Mouse (Mus musculus) heart, embryonic 14.5 days (tissue): ENCODE data around the gene Rhob. TPM values are rescaled to one million over a fixed set of nuclear protein-coding genes. Genes with fewer than 3 reads are reported as not detected.
A peak's percentile ranks its signal among the peaks of the same experiment; 100 is the strongest.

Experiments used
- ATAC-seq: fragments of 200-750 bp; cut with Nextera tagmentation; 2 replicates; pipeline ENCODE4 v1.8.0; 2017; ENCODE audit warnings: low read depth, moderate TSS enrichment; ENCODE audit not compliant: insufficient number of reproducible peaks, insufficient read depth, low FRiP score
- H3K27ac ChIP-seq, 2 experiments: fragments of 200-500 bp in 1 of 2; fragments of 300-500 bp in 1 of 2; sonication (generic) in 1 of 2; replicated peaks in 1 of 2; 2 replicates each; pipeline ENCODE4 v1.5.1; 2012 to 2014; ENCODE audit warnings: low read depth in 2 of 2, low read length in 2 of 2, control low read depth in 1 of 2, mild to moderate bottlenecking in 1 of 2, mixed read lengths in 1 of 2; ENCODE audit not compliant: control insufficient read depth in 1 of 2, insufficient read depth in 1 of 2
- H3K27me3 ChIP-seq: fragments of 300-500 bp; sonication (generic); 2 replicates; pipeline ENCODE4 v1.6.1; 2014; ENCODE audit warnings: mild to moderate bottlenecking, low read length, control low read depth; ENCODE audit not compliant: control insufficient read depth, insufficient read depth
- H3K36me3 ChIP-seq: fragments of 300-500 bp; sonication (generic); 2 replicates; pipeline ENCODE4 v1.6.1; 2014; ENCODE audit warnings: mild to moderate bottlenecking, control low read depth, low read length, mixed read lengths; ENCODE audit not compliant: control insufficient read depth, insufficient read depth
- H3K4me1 ChIP-seq, 2 experiments: fragments of 200-500 bp in 1 of 2; fragments of 300-500 bp in 1 of 2; sonication (generic) in 1 of 2; 2 replicates each; pipeline ENCODE4 v1.6.1; 2012 to 2014; ENCODE audit warnings: low read length in 2 of 2, control low read depth in 1 of 2, mixed read lengths in 1 of 2; ENCODE audit not compliant: control insufficient read depth in 2 of 2, insufficient read depth in 2 of 2
- H3K4me2 ChIP-seq: fragments of 300-500 bp; sonication (generic); 2 replicates; pipeline ENCODE4 v1.6.1; 2014; ENCODE audit warnings: mild to moderate bottlenecking, low read length
- H3K4me3 ChIP-seq, 2 experiments: fragments of 200-500 bp in 1 of 2; fragments of 300-500 bp in 1 of 2; sonication (generic) in 1 of 2; 2 replicates each; pipeline ENCODE4 v1.5.1; 2012 to 2014; ENCODE audit warnings: low read length in 2 of 2, mild to moderate bottlenecking in 2 of 2, control low read depth in 1 of 2, low read depth in 1 of 2, moderate library complexity in 1 of 2; ENCODE audit not compliant: control insufficient read depth in 1 of 2, insufficient read depth in 1 of 2
- H3K9ac ChIP-seq: fragments of 300-500 bp; sonication (generic); 2 replicates; pipeline ENCODE4 v1.6.1; 2014; ENCODE audit warnings: mild to moderate bottlenecking, low read length
- H3K9me3 ChIP-seq: fragments of 300-500 bp; sonication (generic); 2 replicates; pipeline ENCODE4 v1.6.1; 2016; ENCODE audit warnings: low read length, control low read depth; ENCODE audit not compliant: control insufficient read depth
- WGBS: fragments of 180-500 bp; shearing (Covaris S2); extraction: QIAGEN DNeasy Blood & Tissue Kit; methylation state at CpG from one replicate; pipeline ENCODE4 v1.1.7; 2014; 5-methylcytosine and 5-hydroxymethylcytosine counted together
- polyA plus RNA-seq: library from polyadenylated mRNA; unstranded; fragments of >200 nt; fragmentation: Nextera tagmentation; extraction: Ambion mirVana; gene quantifications from 2 replicates; pipeline ENCODE4 v1.2.1, GENCODE M21; 2014

Gene Rhob
- polyA plus RNA-seq, 1 experiment from 2014 or later, result 56.1 TPM

DNA sequence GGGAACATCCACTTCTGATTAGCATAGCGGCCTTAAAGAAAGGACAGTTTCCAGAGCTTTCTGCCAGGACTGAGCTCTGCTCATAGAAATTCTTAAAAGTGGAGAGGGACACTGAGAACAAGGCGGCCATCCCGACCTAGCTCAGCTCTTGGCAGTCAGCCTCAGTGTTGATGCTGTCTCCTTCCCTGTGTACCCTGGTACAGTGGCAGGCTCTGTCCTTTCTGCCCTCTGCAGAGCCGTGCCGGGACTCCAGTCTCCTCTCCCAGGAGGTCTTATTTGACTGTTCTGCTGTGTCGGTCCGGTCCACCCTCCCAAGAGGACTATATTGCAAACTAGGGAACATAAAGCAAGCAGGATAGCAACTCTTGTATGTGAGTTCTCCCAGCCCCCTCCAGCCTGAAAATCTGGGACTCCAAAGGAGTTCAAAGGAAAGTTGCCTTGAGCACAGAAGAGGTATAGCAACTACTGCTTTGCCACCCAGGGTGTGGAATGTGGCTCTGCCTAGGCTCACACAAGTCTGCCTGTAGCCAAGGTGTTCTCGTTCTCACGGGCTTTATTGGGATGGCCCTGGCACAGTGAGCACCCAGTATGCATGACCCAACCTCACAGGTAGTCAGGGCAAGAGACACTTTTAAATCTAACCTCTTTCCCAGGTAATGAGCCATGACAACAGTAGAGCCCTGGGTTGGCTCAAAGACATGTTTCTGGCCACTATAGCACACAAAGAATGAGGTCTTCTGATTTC lies 36.6 kb upstream of the Rhob start:
- no peaks in the 10 kb centered on the region for H3K9me3 ChIP-seq
- no peaks in the 10 kb centered on the region for H3K36me3 ChIP-seq
- ATAC-seq, result no peak
- H3K4me2 ChIP-seq, result no peak overlapping the region
- WGBS, result 62% methylated on average over 9 of the region's 9 CpGs
- H3K9ac ChIP-seq, result no peak overlapping the region
- H3K27ac ChIP-seq, result no peak overlapping the region
- no peak overlapping the region for H3K4me3 ChIP-seq
- H3K4me1 ChIP-seq, result no peaks in the 10 kb centered on the region; a peak in 2 of 4 replicates
- H3K27me3 ChIP-seq, result no peaks in the 10 kb centered on the region

GRCm38 (mm10) chr12:8535596-8535995 lies 35.8 kb upstream of the Rhob start:
- H3K4me1 ChIP-seq, result no peaks in the 10 kb centered on the region; a peak in 2 of 4 replicates
- WGBS, result 75% methylated on average over 7 of the region's 7 CpGs
- H3K4me2 ChIP-seq, result no peak overlapping the region
- no peak overlapping the region for H3K4me3 ChIP-seq
- H3K36me3 ChIP-seq, result no peaks in the 10 kb centered on the region
- 0 out of 2 replicates have a peak, but pooled peaks have one; percentile 29 for ATAC-seq
- no peak overlapping the region for H3K27ac ChIP-seq
- H3K27me3 ChIP-seq, result no peaks in the 10 kb centered on the region
- H3K9ac ChIP-seq, result no peak overlapping the region
- H3K9me3 ChIP-seq, result no peaks in the 10 kb centered on the region

- no peaks in the 10 kb centered on the region for H3K9me3 ChIP-seq
- no peak overlapping the region for H3K4me2 ChIP-seq
- H3K9ac ChIP-seq, result no peak overlapping the region
- no peak for ATAC-seq
- no peaks in the 10 kb centered on the region for H3K27me3 ChIP-seq
- no peaks in the 10 kb centered on the region; a peak in 2 of 4 replicates for H3K4me1 ChIP-seq
- WGBS, result 28% methylated on average over 1 of the region's 1 CpGs
- H3K36me3 ChIP-seq, result no peaks in the 10 kb centered on the region
- H3K4me3 ChIP-seq, result no peak overlapping the region
- no peak overlapping the region for H3K27ac ChIP-seq
Observed at GRCm38 (mm10) chr12:8534915-8535314, 35.1 kb upstream of the Rhob start.

DNA sequence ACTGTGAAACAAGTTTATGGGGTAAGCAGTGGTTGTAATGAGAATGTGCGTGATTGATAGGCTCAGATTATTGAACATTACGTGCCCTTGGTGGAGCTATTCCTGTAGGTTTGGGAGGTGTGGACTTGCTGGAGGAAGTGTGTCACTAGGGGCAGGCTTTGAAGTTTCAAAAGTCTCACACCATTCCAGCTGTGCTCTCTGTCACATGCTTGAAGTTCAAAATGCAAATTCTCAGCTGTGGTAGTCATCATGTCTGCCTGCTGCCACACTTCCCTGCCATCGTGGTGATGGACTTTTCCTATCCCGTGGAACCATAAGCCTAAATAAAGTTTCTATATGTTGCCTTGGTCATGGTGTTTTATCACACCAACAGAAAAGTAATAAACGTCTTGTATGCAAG lies 28.0 kb upstream of the Rhob start:
- Histone ChIP-seq H3K27me3 (no peaks in the 10 kb centered on the region), H3K4me2 (no peak overlapping the region), H3K27ac (no peak overlapping the region), H3K4me1 (peaks cover 1% of the 10 kb centered on the region in 2 experiments), H3K4me3 (no peak overlapping the region), H3K9me3 (no peaks in the 10 kb centered on the region), H3K36me3 (no peaks in the 10 kb centered on the region), H3K9ac (no peak overlapping the region)
- no peak for ATAC-seq
- 67% methylated on average over 5 of the region's 5 CpGs for WGBS

DNA sequence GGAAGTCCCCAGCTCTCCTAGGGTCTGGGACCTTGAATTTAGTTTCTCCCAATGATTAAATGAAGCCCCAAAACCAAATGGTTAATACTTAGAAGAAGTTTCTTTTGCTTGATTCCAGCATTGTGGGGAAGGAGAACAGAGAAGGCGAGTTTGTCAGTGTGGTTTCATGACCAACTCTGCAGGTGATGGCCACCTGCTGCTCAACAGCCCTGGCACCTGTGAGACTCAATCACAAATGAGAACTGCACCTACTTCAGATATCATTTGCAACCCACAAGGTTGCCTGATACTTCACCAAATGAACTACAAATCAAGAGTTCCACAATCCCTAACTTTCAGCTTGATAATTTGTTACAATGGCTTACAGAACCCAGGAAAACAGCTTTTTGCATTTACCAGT lies 27.4 kb upstream of the Rhob start:
- Histone ChIP-seq H3K4me2 (no peak overlapping the region), H3K9ac (no peak overlapping the region), H3K9me3 (no peaks in the 10 kb centered on the region), H3K4me3 (no peak overlapping the region), H3K27ac (no peak overlapping the region), H3K36me3 (no peaks in the 10 kb centered on the region), H3K4me1 (peaks cover 7% of the 10 kb centered on the region in 2 experiments), H3K27me3 (no peaks in the 10 kb centered on the region)
- ATAC-seq, result no peak
- 83% methylated on average over 1 of the region's 1 CpGs for WGBS

GRCm38 (mm10) chr12:8524062-8524461 lies 24.3 kb upstream of the Rhob start:
- Histone ChIP-seq H3K36me3 (no peaks in the 10 kb centered on the region), H3K27me3 (no peaks in the 10 kb centered on the region), H3K4me2 (no peak overlapping the region), H3K9ac (no peak overlapping the region), H3K4me1 (peaks cover 28 to 38% of the 10 kb centered on the region in 2 experiments), H3K27ac (no peak overlapping the region), H3K9me3 (no peaks in the 10 kb centered on the region), H3K4me3 (no peak overlapping the region)
- ATAC-seq, result no peak
- 68% methylated on average over 5 of the region's 5 CpGs for WGBS

DNA sequence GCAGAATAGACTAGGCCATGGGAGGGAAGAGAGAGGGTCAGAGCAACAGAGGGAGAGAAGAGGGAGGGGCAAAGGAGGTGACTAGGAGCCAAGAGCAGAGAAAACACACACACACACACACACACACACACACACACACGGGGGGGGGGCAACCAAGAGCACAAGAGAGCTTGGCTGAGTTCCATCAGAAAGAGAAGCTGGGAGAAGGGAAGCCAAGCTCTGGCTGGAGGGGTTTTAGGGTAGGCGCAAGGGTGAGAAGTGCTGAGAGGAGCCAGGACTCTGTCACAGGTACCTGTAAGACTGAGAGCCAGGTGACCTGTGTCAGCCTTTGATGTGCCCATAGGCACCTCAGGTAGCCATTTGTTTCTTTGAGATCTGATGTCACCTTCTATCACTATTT lies 22.9 kb upstream of the Rhob start:
- H3K27me3 ChIP-seq, result no peaks in the 10 kb centered on the region
- ATAC-seq, result no peak
- WGBS, result 57% methylated on average over 2 of the region's 2 CpGs
- peaks cover 30 to 40% of the 10 kb centered on the region in 2 experiments for H3K4me1 ChIP-seq
- no peak overlapping the region for H3K4me3 ChIP-seq
- no peak overlapping the region for H3K4me2 ChIP-seq
- no peaks in the 10 kb centered on the region for H3K9me3 ChIP-seq
- H3K36me3 ChIP-seq, result no peaks in the 10 kb centered on the region
- peak overlapping the region; percentile 32 to 92; a peak in 2 of 4 replicates for H3K27ac ChIP-seq
- no peak overlapping the region for H3K9ac ChIP-seq
